Mouse (Mus musculus) bone marrow, adult 2 months (tissue): ENCODE results near the gene Sst.

Experiments
- CTCF ChIP-seq: fragments of 200-500 bp; IDR thresholded peaks from 2 replicates; pipeline ENCODE4 v1.5.1; 2011; ENCODE audit warnings: low read length, control low read depth; ENCODE audit not compliant: control insufficient read depth, insufficient read depth
- POLR2A ChIP-seq: fragments of 200-500 bp; IDR thresholded peaks from 2 replicates; pipeline ENCODE4 v1.6.1; 2011; ENCODE audit warnings: low read depth, mild to moderate bottlenecking, control low read depth, low read length, borderline replicate concordance; ENCODE audit not compliant: control insufficient read depth

DNA sequence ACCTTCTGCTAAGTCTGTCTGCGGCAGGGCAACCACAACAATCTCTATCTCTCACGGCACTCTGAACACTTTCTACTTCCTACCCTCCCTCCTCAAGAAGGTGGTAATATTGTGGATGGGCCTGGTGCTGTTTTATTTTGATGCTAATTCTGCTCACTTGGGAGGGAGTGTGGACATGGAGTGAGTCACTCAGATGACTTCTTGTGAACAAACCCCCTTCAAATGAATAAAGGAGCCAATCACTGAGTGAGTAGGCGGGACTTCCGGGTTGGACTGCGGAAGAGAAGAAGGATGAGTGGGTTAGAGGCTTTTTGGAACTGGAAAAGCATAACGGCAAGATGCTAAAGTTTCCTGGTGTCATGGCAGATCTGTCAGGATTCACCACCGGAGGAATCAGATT, 10.7 kb upstream of the Sst start:
- TF ChIP-seq CTCF (no peak), POLR2A (no peak)
